Mouse (Mus musculus) limb, embryonic 14.5 days (tissue): ENCODE results near the gene P2ry6. TPM values are rescaled to one million over a fixed set of nuclear protein-coding genes. Genes with fewer than 3 reads are reported as not detected.

ENCODE experiments used
- ATAC-seq: fragments of 200-750 bp; cut with Nextera tagmentation; 2 replicates; pipeline ENCODE4 v1.8.0; 2017; ENCODE audit warnings: low read depth, moderate number of reproducible peaks, moderate TSS enrichment; ENCODE audit not compliant: low FRiP score
- DNase-seq: peaks from one replicate; pipeline ENCODE4 v3.0.0-alpha.2; 2015; ENCODE audit warnings: low spot score
- H3K27ac ChIP-seq: fragments of 300-500 bp; sonication (generic); replicated peaks from 2 replicates; pipeline ENCODE4 v1.5.1; 2014; ENCODE audit warnings: low read depth, mild to moderate bottlenecking, low read length, moderate library complexity, mixed read lengths
- H3K27me3 ChIP-seq: fragments of 300-500 bp; sonication (generic); 2 replicates; pipeline ENCODE4 v1.6.1; 2014; ENCODE audit warnings: low read length, mixed read lengths; ENCODE audit not compliant: control insufficient read depth, insufficient read depth
- H3K36me3 ChIP-seq: fragments of 300-500 bp; sonication (generic); 2 replicates; pipeline ENCODE4 v1.6.1; 2014; ENCODE audit warnings: mild to moderate bottlenecking, low read length, moderate library complexity, mixed read lengths; ENCODE audit not compliant: control insufficient read depth, insufficient read depth
- H3K4me1 ChIP-seq: fragments of 300-500 bp; sonication (generic); 2 replicates; pipeline ENCODE4 v1.6.1; 2014; ENCODE audit warnings: antibody characterized with exemption, low read length, mixed read lengths; ENCODE audit not compliant: control insufficient read depth, insufficient read depth
- H3K4me2 ChIP-seq: fragments of 300-500 bp; sonication (generic); replicated peaks from 2 replicates; pipeline ENCODE4 v1.6.1; 2014; ENCODE audit warnings: low read depth, mild to moderate bottlenecking, low read length, moderate library complexity; ENCODE audit not compliant: severe bottlenecking
- H3K4me3 ChIP-seq: fragments of 300-500 bp; sonication (generic); replicated peaks from 2 replicates; pipeline ENCODE4 v1.5.1; 2014; ENCODE audit warnings: low read length
- H3K9ac ChIP-seq: fragments of 300-500 bp; sonication (generic); 2 replicates; pipeline ENCODE4 v1.6.1; 2014; ENCODE audit warnings: mild to moderate bottlenecking, low read depth, low read length, moderate library complexity; ENCODE audit not compliant: severe bottlenecking
- H3K9me3 ChIP-seq: fragments of 300-500 bp; sonication (generic); 2 replicates; pipeline ENCODE4 v1.6.1; 2016; ENCODE audit warnings: low read length; ENCODE audit not compliant: control insufficient read depth
- POLR2A ChIP-seq: fragments of 200-500 bp; IDR thresholded peaks from 2 replicates; pipeline ENCODE4 v1.8.0; 2012; ENCODE audit warnings: inconsistent platforms, mild to moderate bottlenecking, moderate library complexity, borderline replicate concordance; ENCODE audit not compliant: insufficient read depth, insufficient read length; ENCODE audit errors: extremely low read depth
- WGBS: fragments of 180-500 bp; shearing (Covaris S2); extraction: QIAGEN DNeasy Blood & Tissue Kit; methylation state at CpG from one replicate; pipeline ENCODE4 v1.1.7; 2014; 5-methylcytosine and 5-hydroxymethylcytosine counted together
- polyA plus RNA-seq, 2 experiments: library from polyadenylated mRNA; depleted of rRNA in 1 of 2; stranded (reverse) in 1 of 2; unstranded in 1 of 2; fragments of >200 nt; fragmentation: Nextera tagmentation in 1 of 2; extraction: Ambion mirVana in 1 of 2; gene quantifications; 2 replicates each; pipeline versions ENCODE4 v1.2.1 to v1.2.3; 2012 to 2014

P2ry6 gene
- polyA plus RNA-seq, 2 experiments: 5.3 to 5.9 TPM

- Histone ChIP-seq H3K4me2 (no peak overlapping the region), H3K27ac (no peak overlapping the region), H3K4me1 (peaks cover 7% of the 10 kb centered on the region; the same call in 1 of the 2 replicates), H3K36me3 (no peaks in the 10 kb centered on the region), H3K4me3 (no peak overlapping the region), H3K9ac (no peak overlapping the region), H3K9me3 (no peaks in the 10 kb centered on the region), H3K27me3 (peaks cover 7% of the 10 kb centered on the region; the same call in 1 of the 2 replicates)
- WGBS: 45% methylated on average over 3 of the region's 3 CpGs
- ATAC-seq (no peak), DNase-seq (no peak)
- no peak for TF ChIP-seq POLR2A
Measured at GRCm38 (mm10) chr7:100972875-100973274, 1.6 kb downstream of the P2ry6 start.

GRCm38 (mm10) chr7:100968874-100969659 lies 5.4 kb downstream of the P2ry6 start:
- 72% methylated on average over 10 of the region's 10 CpGs for WGBS
- Histone ChIP-seq H3K9me3 (no peaks in the 10 kb centered on the region), H3K36me3 (no peaks in the 10 kb centered on the region)

DNA sequence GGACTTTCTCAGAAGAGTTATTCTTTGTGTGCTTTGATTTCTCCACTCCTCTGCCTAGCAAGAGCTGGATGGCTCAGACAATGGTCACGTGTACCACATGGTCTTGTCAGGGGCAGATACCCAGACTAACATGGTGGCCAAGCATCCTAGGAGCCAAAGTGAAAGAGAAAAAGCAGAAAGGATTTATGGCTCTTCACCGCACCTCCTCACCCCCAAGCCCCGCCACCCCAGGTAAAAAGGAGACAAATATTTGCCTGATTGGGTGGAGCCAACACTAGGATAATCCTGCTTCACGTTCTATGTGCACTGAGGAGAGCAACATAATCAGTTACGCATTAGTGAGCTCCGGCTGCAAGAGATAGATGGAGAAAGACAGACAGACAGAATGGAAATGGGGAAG lies 6.1 kb downstream of the P2ry6 start:
- Histone ChIP-seq H3K27me3 (no peaks in the 10 kb centered on the region), H3K4me3 (no peak overlapping the region), H3K36me3 (no peaks in the 10 kb centered on the region), H3K9ac (no peak overlapping the region), H3K9me3 (no peaks in the 10 kb centered on the region), H3K27ac (no peak overlapping the region), H3K4me2 (no peak overlapping the region), H3K4me1 (no peaks in the 10 kb centered on the region)
- DNase-seq: no peak
- no peak for TF ChIP-seq POLR2A
- WGBS: 81% methylated on average over 6 of the region's 6 CpGs
- no peak for ATAC-seq

More at GRCm38 (mm10) chr7:100968874-100969659, 5.4 kb downstream of the P2ry6 start:
- H3K4me1 ChIP-seq: no peaks in the 10 kb centered on the region; the same call in 1 of the 2 replicates
- H3K27me3 ChIP-seq: peaks cover 3% of the 10 kb centered on the region; the same call in 1 of the 2 replicates
- no peak overlapping the region for H3K4me3 ChIP-seq
- H3K27ac ChIP-seq: no peak overlapping the region
- no peak overlapping the region for H3K9ac ChIP-seq
- no peak for TF ChIP-seq POLR2A
- ATAC-seq: no peak
- no peak for DNase-seq
- H3K4me2 ChIP-seq: no peak overlapping the region

GRCm38 (mm10) chr7:100967850-100968249 lies 6.6 kb downstream of the P2ry6 start:
- 70% methylated on average over 9 of the region's 9 CpGs for WGBS
- Histone ChIP-seq H3K27ac (no peak overlapping the region), H3K36me3 (no peaks in the 10 kb centered on the region), H3K4me3 (no peak overlapping the region), H3K9me3 (no peaks in the 10 kb centered on the region), H3K4me2 (no peak overlapping the region), H3K9ac (no peak overlapping the region), H3K27me3 (no peaks in the 10 kb centered on the region), H3K4me1 (no peaks in the 10 kb centered on the region)
- ATAC-seq (no peak), DNase-seq (no peak)
- no peak for TF ChIP-seq POLR2A

DNA sequence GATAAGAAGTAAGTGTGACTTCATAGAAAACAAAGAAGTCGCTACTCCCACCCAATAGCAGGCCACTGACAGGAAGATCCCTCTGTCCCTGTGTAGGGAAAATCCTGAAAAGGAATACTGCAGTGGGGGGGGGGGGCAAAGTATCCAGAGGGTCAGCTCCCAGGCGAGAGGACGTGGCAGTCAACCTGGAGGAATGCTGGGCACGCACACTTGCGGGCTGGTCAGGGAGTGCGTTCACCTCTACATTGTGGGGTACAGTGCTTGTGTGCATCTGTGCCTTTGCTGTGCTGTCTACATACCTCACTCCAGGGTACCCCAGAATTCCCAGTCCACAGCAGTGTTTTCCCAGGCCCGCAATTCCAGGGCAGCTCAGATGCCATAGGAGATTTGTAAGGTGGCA lies 8.4 kb downstream of the P2ry6 start:
- H3K9me3 ChIP-seq: no peaks in the 10 kb centered on the region
- no peak overlapping the region for H3K9ac ChIP-seq
- no peaks in the 10 kb centered on the region for H3K36me3 ChIP-seq
- TF ChIP-seq POLR2A: no peak
- no peak overlapping the region for H3K4me2 ChIP-seq
- H3K27me3 ChIP-seq: no peaks in the 10 kb centered on the region
- 90% methylated on average over 7 of the region's 7 CpGs for WGBS
- no peak overlapping the region for H3K4me3 ChIP-seq
- DNase-seq (no peak), ATAC-seq (no peak)
- H3K27ac ChIP-seq: no peak overlapping the region
- no peaks in the 10 kb centered on the region for H3K4me1 ChIP-seq
